Mouse (Mus musculus) heart, postnatal 0 days (tissue): ENCODE data around the gene Mycbp2.

Source experiments
- CTCF ChIP-seq: IDR thresholded peaks from 2 replicates; pipeline ENCODE4 v1.5.1; 2016; ENCODE audit warnings: antibody characterized with exemption, control low read depth, low read depth
- EP300 ChIP-seq: IDR thresholded peaks from 2 replicates; pipeline ENCODE4 v1.6.1; 2016; ENCODE audit warnings: antibody characterized with exemption, low read depth

DNA sequence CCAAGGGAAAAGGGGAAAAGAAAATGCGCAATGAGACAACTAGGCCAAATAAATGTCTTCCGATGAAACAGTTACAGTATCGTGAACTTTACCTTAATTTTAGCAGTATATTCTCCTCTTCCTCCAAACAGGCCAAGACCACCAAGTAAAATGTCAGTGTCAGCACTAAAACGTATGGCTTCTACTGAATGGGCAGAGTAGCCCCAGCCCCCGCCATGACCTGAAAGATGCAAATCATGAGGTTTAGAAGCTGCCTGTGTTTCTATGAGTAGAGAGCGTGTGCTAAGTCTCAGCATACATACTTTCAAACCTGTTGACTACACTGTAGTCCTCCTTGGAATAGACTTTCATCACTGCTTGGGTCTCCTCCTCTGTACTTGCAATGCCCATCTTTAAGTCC, 104.6 kb downstream of the Mycbp2 start:
- TF ChIP-seq CTCF, result no peak
- no peak for TF ChIP-seq EP300
